12 mouse cellular contexts compared by ENCODE assay signal in genomic region chr12:69186811-69187471, GRCm38 (mm10). TPM values are rescaled to one million over a fixed set of nuclear protein-coding genes. Genes with fewer than 3 reads are reported as not detected.
DNase-seq lines count a peak whose midpoint lies in the region; ATAC-seq and TF ChIP-seq lines count a peak whose summit lies in the region.
"Had no signal": no experiment of that assay in that cellular context is flagged by ENCODE, and none has a peak within 500 bp of the region (broad histone marks: within the 10 kb centered on the region; RNA-seq: fewer than 3 reads in every experiment).

No protein-coding gene starts in this region.

- no peak for DNase-seq in hindbrain, embryonic 11.5 days (ENCODE audit: low spot score)
- DNase-seq in embryonic facial prominence, embryonic 10.5 days (ENCODE audit: low spot score), result no peak
- DNase-seq in kidney, adult 18-20 months, result peak; percentile 53
- DNase-seq in thymus, adult 2 months, result no peak
- no peak for DNase-seq in spleen, postnatal 36 days (ENCODE audit: low spot score in 2 of 2)
- no peak for DNase-seq in gastrocnemius, adult 18-20 months (ENCODE audit: low spot score)
- DNase-seq: layer of hippocampus, postnatal 36 days; right cerebral cortex, postnatal 25 days; thymus, postnatal 4 days had no signal

- no peak overlapping the region for H3K27ac ChIP-seq in hindbrain, embryonic 13.5 days
- H3K27ac ChIP-seq in hindbrain, embryonic 11.5 days (ENCODE audit: low read depth, low read length), result no peak overlapping the region
- no peak overlapping the region for H3K27ac ChIP-seq in embryonic facial prominence, embryonic 10.5 days (replicated peaks)
- H3K27ac ChIP-seq in liver, embryonic 16.5 days (ENCODE audit: low read length), result 0 out of 2 replicates have a peak overlapping the region, but pooled peaks have one; percentile 9
- H3K27ac ChIP-seq in thymus, adult 2 months (ENCODE audit: control insufficient read depth, insufficient read depth, low read length), result no peak overlapping the region
- H3K27ac ChIP-seq: embryonic facial prominence, embryonic 15.5 days had no signal

- no peak for TF ChIP-seq POLR2A in thymus, adult 2 months (IDR thresholded peaks at IDR 0.05; ENCODE audit: control insufficient read depth, extremely low read depth, insufficient read depth, low read length, poor library complexity)

- no peak for TF ChIP-seq CTCF in thymus, adult 2 months (IDR thresholded peaks at IDR 0.05; ENCODE audit: borderline replicate concordance, control insufficient read depth, extremely low read depth, insufficient read depth, low read length, poor library complexity)

- no peaks in the 10 kb centered on the region for H3K27me3 ChIP-seq in hindbrain, embryonic 13.5 days
- H3K27me3 ChIP-seq in hindbrain, embryonic 11.5 days (ENCODE audit: control insufficient read depth, insufficient read depth, low read length), result no peaks in the 10 kb centered on the region
- no peaks in the 10 kb centered on the region for H3K27me3 ChIP-seq in embryonic facial prominence, embryonic 10.5 days (replicated peaks; ENCODE audit: low read depth, poor library complexity, severe bottlenecking)
- H3K27me3 ChIP-seq in liver, embryonic 16.5 days (ENCODE audit: control insufficient read depth, insufficient read depth, low read depth, low read length), result no peaks in the 10 kb centered on the region
- H3K27me3 ChIP-seq in thymus, adult 2 months (ENCODE audit: control insufficient read depth, insufficient read depth, low read length), result no peaks in the 10 kb centered on the region
- H3K27me3 ChIP-seq: embryonic facial prominence, embryonic 15.5 days had no signal

- no peak for ATAC-seq in hindbrain, embryonic 13.5 days (ENCODE audit: low FRiP score)
- ATAC-seq in hindbrain, embryonic 11.5 days (ENCODE audit: low FRiP score), result no peak
- no peak for ATAC-seq in liver, embryonic 16.5 days (ENCODE audit: low read depth)

- peaks cover 22% of the 10 kb centered on the region for H3K36me3 ChIP-seq in hindbrain, embryonic 13.5 days
- peaks cover 2% of the 10 kb centered on the region; the same call in 1 of the 2 replicates for H3K36me3 ChIP-seq in hindbrain, embryonic 11.5 days (ENCODE audit: control insufficient read depth, insufficient read depth, low read length)
- H3K36me3 ChIP-seq in embryonic facial prominence, embryonic 10.5 days (replicated peaks), result peaks cover 55% of the 10 kb centered on the region
- H3K36me3 ChIP-seq in liver, embryonic 16.5 days (ENCODE audit: control insufficient read depth, insufficient read depth), result peaks cover 21% of the 10 kb centered on the region
- H3K36me3 ChIP-seq in thymus, adult 2 months (ENCODE audit: control insufficient read depth, insufficient read depth, low read length), result peaks cover 18% of the 10 kb centered on the region

- 78% methylated on average over 5 of the region's 5 CpGs for WGBS in hindbrain, embryonic 13.5 days
- 76% methylated on average over 5 of the region's 5 CpGs for whole genome bisulfite sequencing in hindbrain, embryonic 11.5 days
- WGBS in embryonic facial prominence, embryonic 10.5 days, result 78% methylated on average over 5 of the region's 5 CpGs
- WGBS in liver, embryonic 16.5 days (ENCODE audit: insufficient replicate concordance), result 54% methylated on average over 5 of the region's 5 CpGs
- 46% methylated on average over 5 of the region's 5 CpGs for WGBS in thymus, adult 2 months

- no peaks in the 10 kb centered on the region for H3K9me3 ChIP-seq in hindbrain, embryonic 13.5 days
- H3K9me3 ChIP-seq in hindbrain, embryonic 11.5 days (ENCODE audit: control insufficient read depth, low read length), result no peaks in the 10 kb centered on the region
- H3K9me3 ChIP-seq in embryonic facial prominence, embryonic 10.5 days, result peaks cover 4% of the 10 kb centered on the region; the same call in 1 of the 2 replicates
- H3K9me3 ChIP-seq in liver, embryonic 16.5 days (replicated peaks; ENCODE audit: control insufficient read depth, low read length), result no peaks in the 10 kb centered on the region
- H3K9me3 ChIP-seq: embryonic facial prominence, embryonic 15.5 days had no signal

- H3K9ac ChIP-seq in hindbrain, embryonic 13.5 days, result no peak overlapping the region; the same call in 1 of the 2 replicates
- H3K9ac ChIP-seq in hindbrain, embryonic 11.5 days (ENCODE audit: low read depth, low read length), result no peak overlapping the region
- H3K9ac ChIP-seq in liver, embryonic 16.5 days (ENCODE audit: low read depth, low read length), result no peak overlapping the region
- H3K9ac ChIP-seq: embryonic facial prominence, embryonic 15.5 days had no signal

- no peak overlapping the region for H3K4me3 ChIP-seq in hindbrain, embryonic 13.5 days
- no peak overlapping the region for H3K4me3 ChIP-seq in hindbrain, embryonic 11.5 days (ENCODE audit: low read depth, low read length)
- 0 out of 2 replicates have a peak overlapping the region, but pooled peaks have one; percentile 14 for H3K4me3 ChIP-seq in embryonic facial prominence, embryonic 10.5 days
- no peak overlapping the region for H3K4me3 ChIP-seq in liver, embryonic 16.5 days (ENCODE audit: low read depth, low read length)
- H3K4me3 ChIP-seq in thymus, adult 2 months (ENCODE audit: control insufficient read depth, insufficient read depth, low read length), result no peak overlapping the region
- H3K4me3 ChIP-seq: embryonic facial prominence, embryonic 15.5 days had no signal

- H3K4me2 ChIP-seq in hindbrain, embryonic 13.5 days, result peak overlapping the region; percentile 20; the same call in 1 of the 2 replicates
- no peak overlapping the region for H3K4me2 ChIP-seq in hindbrain, embryonic 11.5 days (replicated peaks; ENCODE audit: low read depth, low read length)
- H3K4me2 ChIP-seq in liver, embryonic 16.5 days (ENCODE audit: low read depth, low read length), result peak overlapping the region; percentile 21
- H3K4me2 ChIP-seq: embryonic facial prominence, embryonic 15.5 days had no signal

- H3K4me1 ChIP-seq in hindbrain, embryonic 13.5 days (replicated peaks), result peaks cover 30% of the 10 kb centered on the region
- H3K4me1 ChIP-seq in hindbrain, embryonic 11.5 days (replicated peaks; ENCODE audit: control insufficient read depth, insufficient read depth, low read length), result no peaks in the 10 kb centered on the region
- H3K4me1 ChIP-seq in embryonic facial prominence, embryonic 10.5 days, result peaks cover 29% of the 10 kb centered on the region
- peaks cover 23% of the 10 kb centered on the region for H3K4me1 ChIP-seq in liver, embryonic 16.5 days (ENCODE audit: control insufficient read depth, low read depth, low read length)
- H3K4me1 ChIP-seq in thymus, adult 2 months (replicated peaks; ENCODE audit: control insufficient read depth, insufficient read depth, low read length), result peaks cover 10% of the 10 kb centered on the region; the same call in 1 of the 2 replicates

RNA-seq across cellular contexts. Expression of gene Mgat2, which starts 3.0 kb away (rescaled TPM):
- polyA plus RNA-seq in hindbrain, embryonic 13.5 days (2015; fragmentation: Nextera tagmentation; extraction: Ambion mirVana), result 32.8 and 34.1 TPM in 2 replicates
- 35.9 and 37.7 TPM in 2 replicates for polyA plus RNA-seq in hindbrain, embryonic 11.5 days (2014; fragmentation: Nextera tagmentation; extraction: Ambion mirVana)
- polyA plus RNA-seq in embryonic facial prominence, embryonic 10.5 days (2016; fragmentation: Nextera tagmentation; extraction: Ambion mirVana), result 29.6 and 30.4 TPM in 2 replicates
- polyA plus RNA-seq in liver, embryonic 16.5 days (2015; fragmentation: Nextera tagmentation; extraction: Ambion mirVana), result 18.0 TPM in 2 replicates
- 21.5 and 21.8 TPM in 2 replicates for polyA plus RNA-seq in thymus, adult 2 months (2012; rRNA removed)
- total RNA-seq in gastrocnemius, adult 18-20 months (2021), result 1 to 10 TPM; 5.6 to 7.2 TPM

RNA-seq across cellular contexts. Expression of gene Rpl36al, which starts 3.1 kb away (rescaled TPM):
- polyA plus RNA-seq in hindbrain, embryonic 13.5 days (2015; fragmentation: Nextera tagmentation; extraction: Ambion mirVana), result 410 and 412 TPM in 2 replicates
- 461 and 473 TPM in 2 replicates for polyA plus RNA-seq in hindbrain, embryonic 11.5 days (2014; fragmentation: Nextera tagmentation; extraction: Ambion mirVana)
- 553 and 593 TPM in 2 replicates for polyA plus RNA-seq in embryonic facial prominence, embryonic 10.5 days (2016; fragmentation: Nextera tagmentation; extraction: Ambion mirVana)
- 402 and 452 TPM in 2 replicates for polyA plus RNA-seq in liver, embryonic 16.5 days (2015; fragmentation: Nextera tagmentation; extraction: Ambion mirVana)
- 153 and 166 TPM in 2 replicates for polyA plus RNA-seq in thymus, adult 2 months (2012; rRNA removed)
- 100 to 1,000 TPM; 336 to 346 TPM for total RNA-seq in gastrocnemius, adult 18-20 months (2021)

RNA-seq across cellular contexts. Expression of gene Gm49383, which starts 10.0 kb away (rescaled TPM):
- polyA plus RNA-seq in hindbrain, embryonic 13.5 days (2015; fragmentation: Nextera tagmentation; extraction: Ambion mirVana), result 16.8 and 18.8 TPM in 2 replicates
- polyA plus RNA-seq in hindbrain, embryonic 11.5 days (2014; fragmentation: Nextera tagmentation; extraction: Ambion mirVana), result 33.2 and 35.8 TPM in 2 replicates
- polyA plus RNA-seq in embryonic facial prominence, embryonic 10.5 days (2016; fragmentation: Nextera tagmentation; extraction: Ambion mirVana), result 57.7 and 57.9 TPM in 2 replicates
- 13.8 and 15.6 TPM in 2 replicates for polyA plus RNA-seq in liver, embryonic 16.5 days (2015; fragmentation: Nextera tagmentation; extraction: Ambion mirVana)
- polyA plus RNA-seq in thymus, adult 2 months (2012; rRNA removed), result 5.5 and 9.5 TPM in 2 replicates
- 1 to 10 TPM; 1.7 to 3.4 TPM for total RNA-seq in gastrocnemius, adult 18-20 months (2021)

RNA-seq across cellular contexts. Expression of gene Dnaaf2, which starts 11.3 kb away (rescaled TPM):
- 7.8 and 8.9 TPM in 2 replicates for polyA plus RNA-seq in hindbrain, embryonic 13.5 days (2015; fragmentation: Nextera tagmentation; extraction: Ambion mirVana)
- polyA plus RNA-seq in hindbrain, embryonic 11.5 days (2014; fragmentation: Nextera tagmentation; extraction: Ambion mirVana), result 13.2 and 13.9 TPM in 2 replicates
- 15.4 and 17.0 TPM in 2 replicates for polyA plus RNA-seq in embryonic facial prominence, embryonic 10.5 days (2016; fragmentation: Nextera tagmentation; extraction: Ambion mirVana)
- polyA plus RNA-seq in liver, embryonic 16.5 days (2015; fragmentation: Nextera tagmentation; extraction: Ambion mirVana), result 4.2 and 4.5 TPM in 2 replicates
- 4.8 TPM in 2 replicates for polyA plus RNA-seq in thymus, adult 2 months (2012; rRNA removed)
- total RNA-seq in gastrocnemius, adult 18-20 months (2021), result under 1 TPM; 0.59 to 0.73 TPM

RNA-seq across cellular contexts. Expression of gene Gm49384, which starts 17.1 kb away (rescaled TPM):
- 16.2 and 17.3 TPM in 2 replicates for polyA plus RNA-seq in hindbrain, embryonic 13.5 days (2015; fragmentation: Nextera tagmentation; extraction: Ambion mirVana)
- polyA plus RNA-seq in hindbrain, embryonic 11.5 days (2014; fragmentation: Nextera tagmentation; extraction: Ambion mirVana), result 34.5 and 36.2 TPM in 2 replicates
- polyA plus RNA-seq in embryonic facial prominence, embryonic 10.5 days (2016; fragmentation: Nextera tagmentation; extraction: Ambion mirVana), result 48.2 and 49.0 TPM in 2 replicates
- 15.3 and 17.0 TPM in 2 replicates for polyA plus RNA-seq in liver, embryonic 16.5 days (2015; fragmentation: Nextera tagmentation; extraction: Ambion mirVana)
- polyA plus RNA-seq in thymus, adult 2 months (2012; rRNA removed), result 0.36 and 1.3 TPM in 2 replicates
- total RNA-seq in gastrocnemius, adult 18-20 months (2021), result 1 to 10 TPM; 1.9 to 2.0 TPM
